Mouse (Mus musculus) stomach, embryonic 16.5 days (tissue): ENCODE results near the gene Arntl2. TPM values are rescaled to one million over a fixed set of nuclear protein-coding genes. Genes with fewer than 3 reads are reported as not detected.
A peak's percentile ranks its signal among the peaks of the same experiment; 100 is the strongest.

Source experiments
- ATAC-seq: fragments of 200-750 bp; cut with Nextera tagmentation; 2 replicates; pipeline ENCODE4 v1.8.0; 2017; ENCODE audit warnings: moderate number of reproducible peaks, moderate TSS enrichment; ENCODE audit not compliant: insufficient read depth, low FRiP score
- H3K27ac ChIP-seq: fragments of 300-500 bp; sonication (generic); 2 replicates; pipeline ENCODE4 v1.5.1; 2014; ENCODE audit warnings: low read length
- H3K27me3 ChIP-seq: fragments of 300-500 bp; sonication (generic); 2 replicates; pipeline ENCODE4 v1.6.1; 2014; ENCODE audit warnings: low read length, control low read depth, mixed read lengths; ENCODE audit not compliant: control insufficient read depth, insufficient read depth
- H3K36me3 ChIP-seq: fragments of 300-500 bp; sonication (generic); 2 replicates; pipeline ENCODE4 v1.6.1; 2014; ENCODE audit warnings: low read length; ENCODE audit not compliant: control insufficient read depth, insufficient read depth
- H3K4me1 ChIP-seq: fragments of 300-500 bp; sonication (generic); 2 replicates; pipeline ENCODE4 v1.6.1; 2014; ENCODE audit warnings: low read length, control low read depth, mixed read lengths; ENCODE audit not compliant: control insufficient read depth, insufficient read depth
- H3K4me2 ChIP-seq: fragments of 300-500 bp; sonication (generic); 2 replicates; pipeline ENCODE4 v1.6.1; 2014; ENCODE audit warnings: low read depth, low read length, mixed read lengths
- H3K4me3 ChIP-seq: fragments of 300-500 bp; sonication (generic); replicated peaks from 2 replicates; pipeline ENCODE4 v1.5.1; 2014; ENCODE audit warnings: mild to moderate bottlenecking, low read length
- H3K9ac ChIP-seq: fragments of 300-500 bp; sonication (generic); 2 replicates; pipeline ENCODE4 v1.6.1; 2014; ENCODE audit warnings: low read length
- H3K9me3 ChIP-seq: fragments of 300-500 bp; sonication (generic); replicated peaks from 2 replicates; pipeline ENCODE4 v1.6.1; 2016; ENCODE audit warnings: low read length, control low read depth; ENCODE audit not compliant: control insufficient read depth
- WGBS: fragments of 180-500 bp; shearing (Covaris S2); extraction: QIAGEN DNeasy Blood & Tissue Kit; methylation state at CpG from one replicate; pipeline ENCODE4 v1.1.7; 2014; 5-methylcytosine and 5-hydroxymethylcytosine counted together
- polyA plus RNA-seq: library from polyadenylated mRNA; unstranded; fragments of >200 nt; fragmentation: Nextera tagmentation; extraction: Ambion mirVana; gene quantifications from 2 replicates; pipeline ENCODE4 v1.2.1, GENCODE M21; 2015

Arntl2 gene
- polyA plus RNA-seq, 1 experiment from 2014 or later: 7.5 TPM

GRCm38 (mm10) chr6:146835784-146836183 lies 39.9 kb downstream of the Arntl2 start:
- Histone ChIP-seq H3K9me3 (no peaks in the 10 kb centered on the region), H3K4me2 (no peak overlapping the region), H3K9ac (no peak overlapping the region), H3K4me1 (peaks cover 5% of the 10 kb centered on the region; the same call in 1 of the 2 replicates), H3K36me3 (no peaks in the 10 kb centered on the region), H3K27ac (no peak overlapping the region), H3K4me3 (no peak overlapping the region), H3K27me3 (no peaks in the 10 kb centered on the region)
- 15% methylated on average over 4 of the region's 4 CpGs for WGBS
- no peak for ATAC-seq

- no peak overlapping the region for H3K4me3 ChIP-seq
Observed at GRCm38 (mm10) chr6:146837316-146837715, 41.5 kb downstream of the Arntl2 start.

GRCm38 (mm10) chr6:146838366-146838765 lies 42.5 kb downstream of the Arntl2 start:
- ATAC-seq: no peak
- Histone ChIP-seq H3K9ac (no peak overlapping the region), H3K9me3 (no peaks in the 10 kb centered on the region), H3K4me1 (peaks cover 5% of the 10 kb centered on the region; the same call in 1 of the 2 replicates), H3K36me3 (no peaks in the 10 kb centered on the region), H3K4me2 (no peak overlapping the region), H3K4me3 (no peak overlapping the region), H3K27me3 (no peaks in the 10 kb centered on the region), H3K27ac (no peak overlapping the region)
- 91% methylated on average over 5 of the region's 5 CpGs for WGBS

More at GRCm38 (mm10) chr6:146837316-146837715, 41.5 kb downstream of the Arntl2 start:
- Histone ChIP-seq H3K27ac (no peak overlapping the region), H3K36me3 (no peaks in the 10 kb centered on the region), H3K4me2 (no peak overlapping the region), H3K4me1 (peaks cover 5% of the 10 kb centered on the region; the same call in 1 of the 2 replicates), H3K27me3 (no peaks in the 10 kb centered on the region), H3K9ac (no peak overlapping the region), H3K9me3 (no peaks in the 10 kb centered on the region)
- 71% methylated on average over 7 of the region's 7 CpGs for whole genome bisulfite sequencing
- ATAC-seq: no peak

GRCm38 (mm10) chr6:146838863-146839262 lies 43.0 kb downstream of the Arntl2 start:
- no peak for ATAC-seq
- WGBS: 76% methylated on average over 4 of the region's 4 CpGs
- Histone ChIP-seq H3K27ac (no peak overlapping the region), H3K9ac (no peak overlapping the region), H3K4me3 (no peak overlapping the region), H3K4me1 (peaks cover 5% of the 10 kb centered on the region; the same call in 1 of the 2 replicates), H3K36me3 (no peaks in the 10 kb centered on the region), H3K4me2 (no peak overlapping the region), H3K9me3 (no peaks in the 10 kb centered on the region), H3K27me3 (no peaks in the 10 kb centered on the region)

- no peak overlapping the region for H3K4me2 ChIP-seq
- H3K27me3 ChIP-seq: no peaks in the 10 kb centered on the region
- H3K4me1 ChIP-seq: no peaks in the 10 kb centered on the region
- no peak overlapping the region for H3K27ac ChIP-seq
- no peaks in the 10 kb centered on the region for H3K36me3 ChIP-seq
- H3K9me3 ChIP-seq: no peaks in the 10 kb centered on the region
- no peak for ATAC-seq
- H3K9ac ChIP-seq: no peak overlapping the region
- no peak overlapping the region for H3K4me3 ChIP-seq
- WGBS: 87% methylated on average over 6 of the region's 6 CpGs
Observed at GRCm38 (mm10) chr6:146844867-146845266, 49.0 kb downstream of the Arntl2 start.

- 84% methylated on average over 5 of the region's 5 CpGs for WGBS
- Histone ChIP-seq H3K4me1 (no peaks in the 10 kb centered on the region), H3K4me2 (no peak overlapping the region), H3K27ac (no peak overlapping the region), H3K4me3 (no peak overlapping the region), H3K27me3 (no peaks in the 10 kb centered on the region), H3K36me3 (no peaks in the 10 kb centered on the region), H3K9me3 (no peaks in the 10 kb centered on the region), H3K9ac (no peak overlapping the region)
- ATAC-seq: no peak
Observed at GRCm38 (mm10) chr6:146845347-146845746, 49.5 kb downstream of the Arntl2 start.

- Histone ChIP-seq H3K9ac (no peak overlapping the region), H3K36me3 (no peaks in the 10 kb centered on the region), H3K4me2 (no peak overlapping the region), H3K27ac (no peak overlapping the region), H3K4me3 (no peak overlapping the region), H3K4me1 (no peaks in the 10 kb centered on the region), H3K9me3 (no peaks in the 10 kb centered on the region), H3K27me3 (no peaks in the 10 kb centered on the region)
- ATAC-seq: peak; percentile 51; the same call in 1 of the 2 replicates
- 55% methylated on average over 15 of the region's 15 CpGs for WGBS
Observed at GRCm38 (mm10) chr6:146845961-146846750, 50.3 kb downstream of the Arntl2 start.

- ATAC-seq: no peak
Observed at GRCm38 (mm10) chr6:146847402-146847801, 51.5 kb downstream of the Arntl2 start.

GRCm38 (mm10) chr6:146848281-146848680 lies 52.4 kb downstream of the Arntl2 start:
- no peak overlapping the region for H3K4me2 ChIP-seq
- WGBS: 62% methylated on average over 3 of the region's 3 CpGs
- H3K9me3 ChIP-seq: no peaks in the 10 kb centered on the region
- H3K9ac ChIP-seq: no peak overlapping the region
- no peak overlapping the region for H3K4me3 ChIP-seq
- ATAC-seq: no peak
- H3K27ac ChIP-seq: no peak overlapping the region
- no peaks in the 10 kb centered on the region for H3K4me1 ChIP-seq
- no peaks in the 10 kb centered on the region for H3K36me3 ChIP-seq
- no peaks in the 10 kb centered on the region for H3K27me3 ChIP-seq

More at GRCm38 (mm10) chr6:146847402-146847801, 51.5 kb downstream of the Arntl2 start:
- no peaks in the 10 kb centered on the region for H3K27me3 ChIP-seq
- H3K4me1 ChIP-seq: no peaks in the 10 kb centered on the region
- H3K9ac ChIP-seq: no peak overlapping the region
- no peak overlapping the region for H3K4me3 ChIP-seq
- H3K36me3 ChIP-seq: no peaks in the 10 kb centered on the region
- H3K27ac ChIP-seq: no peak overlapping the region
- WGBS: 79% methylated on average over 3 of the region's 3 CpGs
- H3K9me3 ChIP-seq: no peaks in the 10 kb centered on the region
- no peak overlapping the region for H3K4me2 ChIP-seq
